Mouse (Mus musculus): ENCODE measurements around the gene Zfp352. TPM values are rescaled to one million over a fixed set of nuclear protein-coding genes. Genes with fewer than 3 reads are reported as not detected.
"Not testable (repeated sequence)": the region's sequence is repeated elsewhere in the genome, so short reads cannot be mapped to it uniquely, and the experiment has no call there.

Zfp352 gene
- not detected in 2 replicates for polyA plus RNA-seq (2012; ENCODE audit: insufficient read depth, insufficient read length, low replicate concordance, missing spikeins)

GRCm38 (mm10) chr4:90218520-90218919 is at the start of gene Zfp352:
Gene Zfp352, plus strand, starts transcription at chr4:90218820.
- 92% methylated on average over 2 of the region's 2 CpGs for WGBS
- no peak within 1 kb of the TSS for H3K27ac ChIP-seq (ENCODE audit: insufficient read depth, low read depth, low read length)
- TF ChIP-seq POLR2A (IDR thresholded peaks at IDR 0.05; ENCODE audit: insufficient read depth, low read depth, low read length), result no peak
- no peak for TF ChIP-seq CTCF (IDR thresholded peaks at IDR 0.05; ENCODE audit: insufficient read depth, low read depth, low read length)

GRCm38 (mm10) chr4:90170890-90171483 is 47.6 kb upstream of the Zfp352 start:
- Histone ChIP-seq H3K4me3 (ENCODE audit: insufficient read depth, low read depth, low read length) (no peak overlapping the region), H3K27ac (ENCODE audit: insufficient read depth, low read depth, low read length) (no peak overlapping the region), H3K4me1 (ENCODE audit: control insufficient read depth, insufficient read depth, low read length) (no peaks in the 10 kb centered on the region)
- 85% methylated on average over 3 of the region's 3 CpGs for WGBS
- TF ChIP-seq POLR2A (IDR thresholded peaks at IDR 0.05; ENCODE audit: insufficient read depth, low read depth, low read length), result no peak
- no peak for TF ChIP-seq CTCF (IDR thresholded peaks at IDR 0.05; ENCODE audit: insufficient read depth, low read depth, low read length)

More at GRCm38 (mm10) chr4:90218520-90218919, at the start of gene Zfp352:
- no peak within 1 kb of the TSS for H3K4me3 ChIP-seq (ENCODE audit: insufficient read depth, low read depth, low read length)
- no peaks in the 10 kb centered on the region for H3K4me1 ChIP-seq (ENCODE audit: control insufficient read depth, insufficient read depth, low read length)

GRCm38 (mm10) chr4:90174036-90174435 is 44.6 kb upstream of the Zfp352 start:
- TF ChIP-seq CTCF (IDR thresholded peaks at IDR 0.05; ENCODE audit: insufficient read depth, low read depth, low read length) (no peak), POLR2A (IDR thresholded peaks at IDR 0.05; ENCODE audit: insufficient read depth, low read depth, low read length) (no peak)
- Histone ChIP-seq H3K4me1 (ENCODE audit: control insufficient read depth, insufficient read depth, low read length) (no peaks in the 10 kb centered on the region), H3K4me3 (ENCODE audit: insufficient read depth, low read depth, low read length) (no peak overlapping the region), H3K27ac (ENCODE audit: insufficient read depth, low read depth, low read length) (no peak overlapping the region)
- WGBS, result 79% methylated on average over 1 of the region's 1 CpGs

GRCm38 (mm10) chr4:90203421-90203820 is 15.2 kb upstream of the Zfp352 start:
- TF ChIP-seq CTCF (IDR thresholded peaks at IDR 0.05; ENCODE audit: insufficient read depth, low read depth, low read length) (no peak), POLR2A (IDR thresholded peaks at IDR 0.05; ENCODE audit: insufficient read depth, low read depth, low read length) (no peak)
- no peak overlapping the region for H3K4me3 ChIP-seq (ENCODE audit: insufficient read depth, low read depth, low read length)
- no peaks in the 10 kb centered on the region for H3K4me1 ChIP-seq (ENCODE audit: control insufficient read depth, insufficient read depth, low read length)
- 87% methylated on average over 5 of the region's 5 CpGs for WGBS
- no peak overlapping the region for H3K27ac ChIP-seq (ENCODE audit: insufficient read depth, low read depth, low read length)

- TF ChIP-seq CTCF (IDR thresholded peaks at IDR 0.05; ENCODE audit: insufficient read depth, low read depth, low read length) (no peak), POLR2A (IDR thresholded peaks at IDR 0.05; ENCODE audit: insufficient read depth, low read depth, low read length) (no peak)
- Histone ChIP-seq H3K27ac (ENCODE audit: insufficient read depth, low read depth, low read length) (no peak overlapping the region), H3K4me1 (ENCODE audit: control insufficient read depth, insufficient read depth, low read length) (no peaks in the 10 kb centered on the region), H3K4me3 (ENCODE audit: insufficient read depth, low read depth, low read length) (no peak overlapping the region)
- 36% methylated on average over 1 of the region's 1 CpGs for WGBS
Measured at GRCm38 (mm10) chr4:90211475-90211874, 7.1 kb upstream of the Zfp352 start.

- Histone ChIP-seq H3K27ac (ENCODE audit: insufficient read depth, low read depth, low read length) (no peak overlapping the region), H3K4me3 (ENCODE audit: insufficient read depth, low read depth, low read length) (no peak overlapping the region), H3K4me1 (ENCODE audit: control insufficient read depth, insufficient read depth, low read length) (no peaks in the 10 kb centered on the region)
- 77% methylated on average over 3 of the region's 3 CpGs for WGBS
- TF ChIP-seq CTCF (IDR thresholded peaks at IDR 0.05; ENCODE audit: insufficient read depth, low read depth, low read length) (no peak), POLR2A (IDR thresholded peaks at IDR 0.05; ENCODE audit: insufficient read depth, low read depth, low read length) (no peak)
Measured at GRCm38 (mm10) chr4:90212076-90212475, 6.5 kb upstream of the Zfp352 start.

- H3K4me3 ChIP-seq (ENCODE audit: insufficient read depth, low read depth, low read length); H3K4me1 ChIP-seq (ENCODE audit: control insufficient read depth, insufficient read depth, low read length); H3K27ac ChIP-seq (ENCODE audit: insufficient read depth, low read depth, low read length): not testable (repeated sequence)
- WGBS, result 97% methylated on average over 5 of the region's 5 CpGs
Measured at GRCm38 (mm10) chr4:90235646-90236045, 17.0 kb downstream of the Zfp352 start.

- H3K4me1 ChIP-seq (ENCODE audit: control insufficient read depth, insufficient read depth, low read length), result no peaks in the 10 kb centered on the region
- no peak overlapping the region for H3K4me3 ChIP-seq (ENCODE audit: insufficient read depth, low read depth, low read length)
- TF ChIP-seq CTCF (IDR thresholded peaks at IDR 0.05; ENCODE audit: insufficient read depth, low read depth, low read length) (no peak), POLR2A (IDR thresholded peaks at IDR 0.05; ENCODE audit: insufficient read depth, low read depth, low read length) (no peak)
- no peak overlapping the region for H3K27ac ChIP-seq (ENCODE audit: insufficient read depth, low read depth, low read length)
Measured at GRCm38 (mm10) chr4:90269781-90270180, 51.2 kb downstream of the Zfp352 start.

All from olfactory bulb, adult 2 months (tissue).